Mouse (Mus musculus) lung, postnatal 4 days (tissue): Measurements from ENCODE around the gene Gpi1.
"Not testable (repeated sequence)": the region's sequence is repeated elsewhere in the genome, so short reads cannot be mapped to it uniquely, and the experiment has no call there.

Experiments
- DNase-seq, 2 experiments: peaks; one replicate each; pipeline ENCODE4 v3.0.0; 2021

Gpi1 gene

DNA sequence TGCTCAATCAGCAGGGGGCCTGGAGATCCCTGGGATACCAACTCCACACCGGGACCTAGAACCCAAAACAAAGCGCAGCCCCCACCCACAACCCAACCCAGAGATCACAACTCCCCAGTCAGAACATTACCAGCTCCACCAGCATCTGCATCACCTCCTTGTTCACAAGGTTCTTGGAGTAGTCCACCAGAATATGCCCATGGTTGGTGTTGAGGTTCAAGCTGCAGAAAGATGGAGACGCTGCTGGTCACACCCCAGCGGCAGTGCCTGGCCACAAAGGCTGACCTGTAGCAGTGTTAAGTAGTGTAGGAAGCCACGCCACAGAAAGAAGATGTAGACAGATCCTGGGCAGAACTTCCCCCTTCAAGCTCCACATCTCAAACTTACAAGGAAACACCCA lies 983 bp downstream of the Gpi1 start:
- DNase-seq = no peak

DNA sequence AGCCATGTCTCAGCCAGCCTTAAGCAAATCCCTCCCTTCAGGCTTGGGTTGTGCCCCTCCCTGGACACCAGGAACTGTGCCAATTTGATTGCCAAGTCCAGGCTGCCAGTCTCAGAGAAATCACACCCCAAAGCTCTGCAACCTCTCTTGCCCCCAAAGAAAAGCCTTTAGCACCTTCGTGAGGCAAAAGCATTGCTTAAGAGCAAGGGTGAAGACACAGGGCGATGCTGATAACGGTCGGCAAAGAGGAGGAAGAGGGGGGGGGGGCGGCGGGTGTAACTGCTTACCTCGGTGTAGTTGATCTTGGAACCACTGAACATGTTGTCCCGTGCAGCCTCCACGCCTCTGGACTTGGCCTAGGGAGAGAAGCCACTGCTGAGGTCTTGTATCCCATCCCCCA lies 1.5 kb downstream of the Gpi1 start:
- DNase-seq = no peak

DNA sequence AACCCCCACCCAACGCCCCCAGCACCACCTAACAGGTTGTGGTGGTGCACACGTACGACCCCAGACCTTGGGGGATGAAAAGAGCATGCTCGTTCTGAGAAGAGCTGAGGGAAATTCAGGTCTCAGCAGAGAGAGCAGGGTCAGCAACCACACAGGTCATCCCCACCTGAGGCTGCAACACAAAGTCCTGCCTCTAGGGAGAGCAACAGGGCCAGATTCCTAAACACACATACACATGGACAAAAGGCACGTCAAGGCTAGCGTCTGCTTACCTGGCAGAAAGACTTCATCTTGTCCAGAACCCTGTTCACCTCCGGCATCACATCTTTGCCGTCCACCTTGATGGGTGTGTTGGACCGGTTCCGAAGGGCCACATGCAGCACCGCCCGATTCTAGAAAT lies 3.3 kb downstream of the Gpi1 start:
- no peak for DNase-seq

DNA sequence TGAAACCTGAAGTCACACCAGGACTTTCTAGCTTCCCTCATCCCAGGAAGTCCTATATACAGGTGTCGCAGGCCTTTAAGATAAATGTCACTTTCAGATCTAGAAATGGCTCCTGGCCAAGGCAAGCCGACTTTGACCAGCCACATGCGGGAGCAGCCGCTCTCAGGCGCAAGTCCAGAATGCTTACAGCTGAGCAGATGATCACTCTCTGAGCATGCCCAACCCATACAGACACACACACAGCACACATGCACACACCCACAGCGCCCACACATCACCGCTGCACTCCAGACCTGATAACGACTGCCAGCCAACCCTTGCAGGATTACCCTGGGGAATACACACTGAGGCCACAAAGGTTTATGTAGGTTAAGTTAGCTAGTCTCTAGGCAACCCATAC lies 4.0 kb downstream of the Gpi1 start:
- DNase-seq = no peak

DNA sequence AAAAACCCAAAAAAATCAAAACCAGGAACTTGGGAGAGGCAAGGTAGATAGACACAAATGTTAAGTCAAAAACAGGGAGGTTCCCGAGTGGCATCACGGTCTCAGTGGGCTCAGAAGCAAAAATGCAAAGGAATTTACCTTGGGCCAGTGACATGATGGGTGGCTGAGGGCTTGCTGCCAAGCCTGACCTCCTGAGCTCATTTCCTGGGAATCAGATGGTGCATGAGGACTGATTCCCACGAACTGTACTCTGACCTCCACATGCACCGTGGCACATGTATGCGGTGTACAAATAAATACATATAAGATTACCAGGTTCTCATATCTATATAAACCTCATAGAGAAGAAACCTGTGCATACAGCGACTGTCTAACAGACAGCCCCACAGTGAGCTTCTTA lies 5.8 kb downstream of the Gpi1 start:
- DNase-seq = no peak

DNA sequence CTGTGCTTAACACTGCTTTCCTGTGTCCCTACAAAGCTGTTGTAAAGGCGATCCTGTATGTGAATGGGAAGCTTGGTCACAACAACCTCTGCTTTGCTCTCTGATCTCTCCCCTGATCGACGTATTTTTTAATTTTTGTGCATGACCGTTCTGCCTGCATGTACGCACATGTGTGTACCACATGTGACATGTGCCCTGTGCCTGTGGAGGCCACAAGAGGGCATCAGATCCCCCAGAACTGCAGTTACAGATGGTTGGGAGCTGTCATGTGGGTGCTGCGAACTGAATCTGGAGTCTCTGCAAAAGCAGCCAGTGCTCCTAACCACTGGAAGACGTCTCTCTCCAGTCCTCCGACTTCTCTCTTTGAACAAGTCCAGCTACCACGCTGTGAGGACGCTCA lies 7.8 kb downstream of the Gpi1 start:
- no peak for DNase-seq

DNA sequence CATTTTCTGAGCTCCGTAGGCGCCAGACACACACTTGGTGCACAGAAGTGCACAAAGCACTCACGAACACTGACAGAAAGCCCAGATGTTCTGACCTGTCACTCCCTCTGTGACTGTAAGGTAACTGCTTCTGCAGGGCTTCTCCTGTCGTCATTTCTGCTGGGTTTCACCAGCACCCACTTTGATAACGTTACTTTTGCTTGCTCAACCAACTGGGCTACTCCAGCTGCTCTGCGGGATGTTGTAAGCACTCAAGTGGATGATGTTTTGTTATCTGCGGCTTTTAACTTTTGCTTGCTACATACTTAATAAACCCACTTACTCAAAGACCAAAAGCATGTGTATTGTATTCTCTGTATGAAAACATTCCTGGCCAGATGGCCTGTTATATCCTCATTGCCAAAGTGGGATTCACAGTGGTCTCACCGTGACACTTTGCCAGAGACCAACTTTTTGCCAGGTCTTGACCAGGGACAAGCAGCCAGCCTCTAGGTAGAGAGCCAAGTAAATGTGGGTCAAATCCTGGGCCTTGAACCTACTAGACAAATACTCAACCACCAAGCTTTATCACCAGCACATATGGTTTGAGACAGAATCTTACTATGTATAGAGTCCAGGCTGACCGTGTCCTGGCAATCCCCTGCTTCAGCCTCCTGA lies 8.4 kb downstream of the Gpi1 start:
- no peak for DNase-seq

DNA sequence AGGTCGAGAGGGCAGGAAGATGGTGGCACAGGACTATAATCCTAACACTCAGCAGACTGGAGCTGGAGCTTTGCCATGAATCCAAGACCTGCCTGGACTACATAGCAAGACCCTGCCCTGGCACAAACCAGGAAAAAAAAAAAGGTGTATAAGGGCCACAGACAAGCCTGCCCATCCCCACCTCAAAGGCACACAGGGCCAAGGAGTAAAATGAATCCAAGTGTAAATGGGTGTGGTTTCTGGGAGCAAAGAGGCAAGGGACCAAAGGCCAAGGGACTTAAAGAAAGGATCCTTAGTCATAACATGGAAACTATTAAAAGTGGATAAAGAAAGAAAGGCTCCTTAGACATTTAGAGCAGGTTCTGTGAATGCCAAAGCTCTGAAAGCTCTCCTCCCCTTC lies 11.6 kb downstream of the Gpi1 start:
- DNase-seq = no peak

DNA sequence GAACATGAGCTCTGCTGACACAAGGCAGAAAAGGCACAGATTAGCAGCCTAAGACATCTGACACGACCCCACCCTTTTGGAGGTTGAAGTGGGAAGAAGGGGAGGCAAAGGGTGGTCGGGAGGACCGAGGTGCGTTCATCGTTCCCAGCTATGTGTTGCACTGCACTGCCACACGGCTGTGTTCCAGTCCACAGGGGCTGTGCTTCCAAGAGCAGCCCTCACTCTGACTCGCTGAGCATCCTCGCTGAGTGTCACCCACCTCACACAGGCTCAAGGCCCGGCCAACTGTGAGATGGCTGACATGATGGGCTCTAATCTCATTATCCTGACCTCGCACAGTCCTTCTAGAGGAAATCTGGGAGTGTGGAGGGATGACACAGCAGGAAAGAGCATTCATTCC lies 13.7 kb downstream of the Gpi1 start:
- no peak for DNase-seq

DNA sequence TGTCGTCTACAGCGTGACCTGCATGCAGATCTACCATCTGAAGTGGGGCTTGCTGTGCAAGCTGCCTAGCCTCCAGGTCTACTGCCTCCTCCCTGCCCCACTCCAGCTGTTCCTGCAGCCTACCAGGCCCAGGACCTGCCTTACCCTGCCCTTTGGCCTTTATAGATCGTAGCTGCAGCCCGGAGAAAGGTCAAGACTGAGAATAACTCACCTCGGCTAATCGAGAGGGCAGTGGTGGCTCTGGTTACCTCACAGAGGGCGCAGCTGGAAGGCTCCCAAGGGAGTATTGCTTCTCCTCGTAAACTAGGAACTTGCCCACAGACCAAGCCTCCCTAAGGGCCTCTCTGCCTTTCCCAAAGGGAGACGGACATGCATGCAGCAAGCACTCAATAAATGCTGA lies 14.7 kb downstream of the Gpi1 start:
- peak in 1 of 2 experiments; percentile 20 for DNase-seq

DNA sequence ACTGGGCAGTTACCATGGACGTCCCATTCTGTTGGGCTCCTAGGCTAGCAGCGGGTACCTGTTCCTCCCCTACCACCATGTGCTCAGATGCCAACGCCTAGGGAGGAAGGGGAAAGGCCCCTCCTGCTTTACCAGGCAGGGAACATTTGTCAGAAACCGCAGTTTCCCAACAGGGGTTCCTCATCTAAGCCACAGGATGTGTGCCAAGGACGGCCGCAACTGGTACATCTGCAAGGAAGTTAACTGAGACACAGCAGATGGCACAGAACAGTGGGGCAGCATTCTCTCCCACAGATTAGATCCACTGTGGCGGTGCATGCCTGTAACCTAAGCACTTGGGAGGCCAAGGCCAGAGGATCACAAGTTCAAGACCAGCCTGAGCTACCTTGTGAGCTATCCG lies 15.5 kb downstream of the Gpi1 start:
- peak; percentile 46 to 54 for DNase-seq

DNA sequence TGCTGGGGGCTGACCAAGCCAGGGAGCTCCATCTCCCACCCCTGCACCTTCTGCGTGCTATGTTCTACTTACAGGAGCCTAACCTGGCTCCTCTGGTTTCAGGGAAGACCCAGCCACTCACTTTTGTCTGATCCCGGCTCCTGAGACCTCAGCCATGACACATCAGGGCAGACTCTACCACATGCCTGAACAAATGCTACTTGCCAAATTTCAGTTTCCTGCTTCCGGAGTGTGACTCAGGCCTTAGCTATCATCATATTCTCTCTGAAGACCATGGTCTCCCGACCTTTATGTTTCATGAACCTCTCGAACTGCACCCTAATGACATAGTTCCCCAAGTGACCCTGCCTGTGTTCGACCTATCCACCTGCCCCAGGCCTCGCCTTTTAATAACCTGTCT lies 16.9 kb downstream of the Gpi1 start:
- no peak for DNase-seq

DNA sequence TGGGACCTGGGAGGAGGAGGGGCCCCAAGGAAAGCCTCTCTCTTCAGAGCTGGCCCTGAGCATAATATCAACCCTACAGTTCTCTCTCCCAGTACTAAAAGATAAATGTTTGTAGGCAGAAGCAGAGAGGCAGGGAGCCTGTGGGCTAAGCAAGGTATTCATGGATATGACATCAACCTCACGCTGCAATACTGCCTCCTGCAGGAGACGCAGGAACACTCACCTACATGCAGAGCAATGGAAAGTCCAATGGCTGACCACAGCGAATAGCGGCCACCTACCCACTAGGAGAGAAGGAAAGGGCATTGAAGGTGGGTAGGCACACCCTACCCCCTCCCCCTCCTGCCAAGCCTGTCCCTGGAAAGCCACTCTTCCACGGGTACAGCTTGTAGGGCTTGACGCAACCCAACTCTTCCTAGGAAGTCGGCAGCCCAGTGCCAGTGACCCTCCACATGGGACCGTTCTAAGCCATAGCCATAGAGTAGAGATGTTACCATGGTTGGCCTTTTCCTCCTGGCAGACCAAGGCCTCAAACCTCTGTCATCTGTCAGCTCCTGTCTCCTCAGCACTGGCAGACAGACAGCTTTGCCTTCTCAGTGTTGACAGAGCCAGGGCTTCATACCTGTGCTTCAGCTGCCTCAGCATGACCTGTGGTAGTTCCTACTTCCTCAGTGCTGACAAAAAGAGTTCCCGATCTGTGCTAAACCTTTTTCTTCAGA lies 21.9 kb downstream of the Gpi1 start:
- no peak for DNase-seq

DNA sequence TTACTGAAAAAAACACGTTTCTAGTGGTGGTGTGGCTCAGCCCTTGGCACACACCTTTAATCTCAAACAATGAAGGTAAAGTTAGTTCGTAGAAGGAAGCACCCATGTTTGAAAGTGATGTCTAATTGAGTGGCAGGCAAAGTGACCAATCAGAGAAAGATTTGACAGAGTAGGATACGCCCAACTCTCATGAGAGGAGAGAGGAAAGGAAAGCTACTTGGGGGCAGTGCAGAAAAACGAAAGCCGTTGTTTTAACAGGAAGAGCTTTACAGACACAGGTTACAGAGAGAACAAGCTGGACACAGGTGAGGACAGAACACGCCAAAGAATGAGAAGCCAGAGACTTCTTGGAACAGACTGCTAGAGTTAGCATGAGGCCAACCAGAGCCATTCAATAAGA lies 23.8 kb downstream of the Gpi1 start:
- DNase-seq = no peak

DNA sequence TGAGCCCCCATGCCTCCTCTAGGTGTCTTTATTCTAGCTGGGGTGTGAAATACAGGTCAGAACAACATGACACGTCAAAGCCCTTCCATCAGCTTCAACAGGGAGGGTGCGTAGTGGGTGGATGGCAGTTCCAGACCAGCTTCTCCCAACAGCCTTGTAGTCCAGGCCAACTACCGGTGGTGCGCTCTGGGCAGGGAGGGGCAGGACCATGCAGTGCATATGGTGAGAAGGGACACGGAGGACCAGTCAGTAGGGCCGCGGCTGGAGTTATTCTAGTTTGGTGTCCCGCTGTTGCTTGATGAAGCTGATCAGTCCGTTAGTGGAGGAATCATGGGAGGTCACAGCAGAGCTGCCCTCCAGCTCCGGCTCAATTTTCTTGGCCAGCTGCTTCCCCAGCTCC lies 28.0 kb downstream of the Gpi1 start:
- not testable (repeated sequence) for DNase-seq

DNA sequence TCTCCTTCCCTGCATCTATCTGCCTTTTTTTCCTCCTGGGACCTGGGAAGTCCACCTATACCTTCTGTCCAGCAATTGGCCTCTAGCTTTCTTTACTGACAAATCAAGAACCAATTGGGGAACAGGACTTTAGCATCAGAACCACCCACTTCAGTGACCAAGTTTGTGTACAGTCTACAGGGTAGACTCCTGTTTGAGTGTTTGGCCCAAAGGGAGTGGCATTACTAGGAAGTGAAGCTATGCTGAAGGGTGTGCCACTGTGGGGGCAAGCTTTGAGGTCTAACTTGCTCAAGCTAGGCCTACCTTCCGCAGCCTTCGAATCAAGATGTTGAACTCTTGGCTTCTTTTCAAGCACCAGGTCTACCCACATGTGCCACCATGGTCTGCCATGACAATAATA lies 29.3 kb downstream of the Gpi1 start:
- no peak for DNase-seq

DNA sequence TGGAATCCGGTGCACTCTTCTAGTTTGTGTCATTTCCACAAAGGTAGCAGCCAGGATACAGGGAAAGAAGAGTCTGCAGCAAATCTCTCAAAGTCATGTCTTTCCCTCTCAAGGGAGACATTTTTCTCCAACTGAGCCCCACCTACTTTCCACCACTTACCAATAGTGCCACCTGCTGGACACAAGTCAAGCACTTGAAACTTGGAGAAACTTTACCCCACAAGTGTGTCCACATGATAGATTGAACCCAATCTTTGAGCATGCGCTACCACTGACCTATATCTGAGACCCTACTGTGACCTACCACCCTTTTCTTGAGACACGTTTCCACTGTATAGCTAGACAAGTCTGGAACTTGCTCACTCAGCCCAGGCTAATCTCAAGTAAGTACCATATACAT lies 31.8 kb downstream of the Gpi1 start:
- DNase-seq = peak in 1 of 2 experiments; percentile 54

DNA sequence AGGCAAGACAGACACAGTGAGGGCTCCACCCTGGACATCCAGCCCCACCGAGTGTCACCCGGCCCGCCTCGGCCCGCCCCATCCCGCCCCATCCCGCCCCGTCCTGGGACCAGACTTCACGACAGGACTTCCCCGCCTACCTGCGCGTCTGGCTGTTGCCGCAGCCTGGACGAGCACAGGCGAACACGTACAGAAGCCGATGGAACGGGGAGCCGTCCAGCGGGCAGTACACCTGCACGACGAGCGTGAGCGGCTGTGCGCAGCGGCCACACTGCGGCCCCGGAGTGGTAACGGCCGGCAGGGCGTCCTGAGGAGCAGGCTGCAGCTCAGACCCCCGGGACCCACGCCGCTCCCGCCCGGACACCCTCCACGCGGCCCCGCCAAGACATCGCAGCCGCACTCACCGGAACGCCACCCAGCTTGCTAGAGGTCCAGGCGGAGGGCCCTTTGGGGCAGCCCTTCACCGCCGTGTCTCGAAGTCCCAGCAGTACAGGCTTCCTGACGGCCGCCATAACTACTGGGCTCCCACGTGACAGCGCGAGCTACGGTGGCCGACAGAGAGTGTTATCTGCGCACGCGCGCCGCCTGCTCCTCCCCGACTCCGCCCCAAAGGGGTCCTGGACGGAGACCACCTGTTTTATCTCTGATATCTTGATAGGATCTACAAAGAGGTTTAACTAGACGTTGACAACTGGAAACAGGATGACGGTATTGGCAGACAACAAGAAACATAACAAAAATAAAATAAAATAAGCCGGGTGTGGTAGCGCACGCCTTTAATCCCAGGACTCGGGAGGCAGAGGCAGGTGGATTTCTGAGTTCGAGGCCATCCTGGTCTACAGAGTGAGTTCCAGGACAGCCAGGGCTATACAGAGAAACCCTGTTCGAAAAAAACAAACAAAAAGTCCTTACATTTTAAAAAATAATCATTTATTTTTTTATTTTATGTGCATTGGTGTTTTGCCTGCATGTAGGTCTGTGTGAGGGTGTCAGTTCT lies 33.7 kb downstream of the Gpi1 start, which contains the start of gene Pdcd2l:
Gene Pdcd2l (minus strand): TSS at position 530 of the 997 bp plus-strand sequence.
- DNase-seq = peak; percentile 94

DNA sequence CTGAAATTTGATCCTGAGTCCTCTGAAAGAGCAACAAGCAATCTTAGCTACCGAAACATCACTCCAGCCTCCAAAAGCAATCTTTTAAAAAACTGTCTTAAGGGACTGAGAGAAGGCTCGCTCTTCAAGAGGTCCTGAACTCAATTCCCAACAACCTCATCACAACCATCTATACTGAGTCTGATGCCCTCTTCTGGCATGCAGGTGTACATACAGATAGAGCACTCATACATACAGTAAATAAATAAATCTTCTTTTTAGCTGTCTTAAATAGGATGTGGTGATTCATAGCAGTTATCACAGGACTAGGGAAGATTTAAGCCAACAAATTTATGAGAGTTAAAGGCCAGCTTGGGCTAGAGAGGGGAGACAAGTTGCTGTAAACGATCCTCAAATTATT lies 34.5 kb downstream of the Gpi1 start:
- DNase-seq = no peak

DNA sequence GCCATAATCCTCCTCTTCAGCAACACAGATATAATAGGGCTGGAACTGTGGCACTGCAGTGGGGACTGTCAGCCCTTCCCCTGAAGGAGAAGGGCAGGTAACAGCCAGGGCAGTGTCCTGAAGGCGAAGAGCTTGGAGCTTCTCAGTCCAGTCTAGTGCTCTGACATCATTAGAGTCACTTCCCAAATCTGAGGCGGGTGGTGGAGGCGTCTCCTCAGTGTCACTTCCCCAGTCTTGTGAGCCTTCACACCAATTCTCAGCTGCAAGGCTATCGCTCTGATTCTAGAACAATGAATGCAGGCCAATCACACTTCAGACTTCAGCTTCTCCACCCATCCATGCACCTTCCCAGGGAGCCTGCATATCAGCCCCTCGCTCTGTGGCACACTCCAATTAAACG lies 37.3 kb downstream of the Gpi1 start:
- DNase-seq = no peak

DNA sequence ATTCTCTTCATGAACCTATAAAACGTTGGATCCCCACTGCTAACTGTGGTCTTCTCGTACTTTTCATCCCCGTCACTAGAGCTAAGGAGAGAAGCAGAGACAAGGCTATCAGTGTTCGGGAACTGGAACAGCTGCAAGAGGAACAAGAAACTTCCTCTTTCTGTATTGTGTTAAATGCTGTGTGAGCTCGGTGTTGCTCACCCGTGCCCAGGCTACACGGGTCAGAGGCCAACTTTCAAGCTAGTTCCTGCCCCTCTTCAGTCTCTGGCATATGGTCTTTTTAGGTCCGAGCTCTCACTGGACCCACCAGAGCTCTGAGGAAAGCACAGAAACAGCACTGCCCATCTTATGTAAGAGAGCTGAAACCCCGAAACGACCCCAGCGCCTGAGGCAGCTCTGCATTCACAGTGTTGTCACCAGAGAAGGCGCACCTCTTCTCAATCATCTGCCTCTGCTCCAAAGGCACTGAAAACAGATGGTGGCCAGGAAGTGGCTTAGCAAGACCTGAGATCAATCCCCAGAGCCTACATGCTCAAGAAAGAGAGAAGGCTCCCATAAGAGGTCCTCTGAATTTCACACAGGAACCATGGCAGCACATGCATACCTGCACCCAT lies 40.7 kb downstream of the Gpi1 start:
- DNase-seq = peak in 1 of 2 experiments; percentile 18

DNA sequence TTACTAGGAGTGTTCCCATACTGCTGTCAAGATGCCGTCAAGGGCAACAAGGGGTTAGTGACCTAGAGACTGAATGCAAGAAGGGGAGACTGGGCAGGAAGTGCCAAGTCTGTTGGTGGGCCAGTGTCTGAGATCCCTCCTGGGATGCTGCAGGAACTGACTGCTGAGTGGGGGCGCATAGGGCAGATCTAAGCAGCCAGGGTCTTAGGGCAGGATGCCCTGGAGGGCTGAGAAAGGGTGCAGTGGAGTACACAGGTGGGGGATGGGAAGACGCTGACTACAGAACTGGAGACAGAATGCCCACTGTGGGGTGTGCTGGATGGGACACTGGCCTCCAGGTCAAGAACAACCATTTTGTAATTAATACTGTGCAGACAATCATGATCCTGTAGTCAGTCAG lies 46.3 kb downstream of the Gpi1 start:
- DNase-seq = no peak

DNA sequence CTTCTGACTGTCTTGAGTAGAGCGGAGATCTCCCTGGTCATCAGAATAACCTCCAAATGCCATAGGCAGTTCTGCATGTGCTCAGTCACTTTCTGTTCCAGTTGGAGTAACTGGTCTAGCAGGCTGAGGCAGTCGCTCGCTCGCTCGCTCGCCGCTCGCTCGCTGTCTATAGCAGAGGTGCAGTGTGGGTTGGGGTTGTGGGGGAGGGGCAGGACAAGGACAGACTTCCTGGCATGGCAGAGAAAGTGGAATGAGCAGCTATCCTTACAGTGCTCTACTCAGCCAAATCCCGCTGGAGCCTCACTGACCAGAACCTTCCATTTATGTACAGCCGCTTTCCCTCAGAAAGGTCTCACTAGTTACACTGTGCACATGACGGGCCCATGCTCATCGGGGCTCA lies 46.8 kb downstream of the Gpi1 start:
- DNase-seq = no peak
